Mouse (Mus musculus): ENCODE results near the gene Klf17. TPM values are rescaled to one million over a fixed set of nuclear protein-coding genes. Genes with fewer than 3 reads are reported as not detected.
A peak's percentile ranks its signal among the peaks of the same experiment; 100 is the strongest.

Klf17 gene
- polyA plus RNA-seq (2012; rRNA removed), result not detected in 2 replicates

DNA sequence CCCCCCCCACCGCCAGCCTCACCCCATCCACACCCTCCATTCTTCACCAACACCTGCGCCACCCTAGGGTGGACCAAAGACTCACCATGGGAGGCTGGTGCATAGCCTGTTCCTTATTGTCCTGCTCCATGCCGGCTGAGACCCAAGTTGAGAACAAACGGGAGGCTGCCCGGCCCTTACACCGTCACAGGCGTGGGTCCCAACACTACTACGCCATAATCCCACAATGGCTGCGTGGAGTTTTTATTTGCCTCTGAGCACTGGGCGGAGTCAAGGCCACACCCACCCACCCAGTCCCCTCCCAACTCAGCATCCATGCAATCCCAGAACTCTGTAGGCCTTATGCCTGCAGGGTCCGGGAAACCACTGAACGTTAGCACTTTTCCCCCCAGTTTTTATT lies at the start of gene Klf17:
Gene Klf17 (minus strand): TSS at position 233 of the 400 bp plus-strand sequence.
- Histone ChIP-seq H3K4me3 (ENCODE audit: insufficient read depth, low read depth, low read length) (no peak within 1 kb of the TSS), H3K4me1 (ENCODE audit: control insufficient read depth, insufficient read depth, low read length) (no peaks in the 10 kb centered on the region), H3K27ac (ENCODE audit: insufficient read depth, low read depth, low read length) (no peak within 1 kb of the TSS), H3K36me3 (ENCODE audit: control insufficient read depth, insufficient read depth, low read length) (no peaks in the 10 kb centered on the region), H3K27me3 (replicated peaks; ENCODE audit: control insufficient read depth, insufficient read depth, low read length) (no peaks in the 10 kb centered on the region)
- 78% methylated on average over 12 of the region's 12 CpGs for WGBS
- no peak for DNase-seq
- TF ChIP-seq CTCF (conservative IDR thresholded peaks at IDR 0.05; ENCODE audit: insufficient read depth, insufficient read length, low read depth, low read length) (no peak), POLR2A (IDR thresholded peaks at IDR 0.05; ENCODE audit: low read depth, low read length) (no peak)

DNA sequence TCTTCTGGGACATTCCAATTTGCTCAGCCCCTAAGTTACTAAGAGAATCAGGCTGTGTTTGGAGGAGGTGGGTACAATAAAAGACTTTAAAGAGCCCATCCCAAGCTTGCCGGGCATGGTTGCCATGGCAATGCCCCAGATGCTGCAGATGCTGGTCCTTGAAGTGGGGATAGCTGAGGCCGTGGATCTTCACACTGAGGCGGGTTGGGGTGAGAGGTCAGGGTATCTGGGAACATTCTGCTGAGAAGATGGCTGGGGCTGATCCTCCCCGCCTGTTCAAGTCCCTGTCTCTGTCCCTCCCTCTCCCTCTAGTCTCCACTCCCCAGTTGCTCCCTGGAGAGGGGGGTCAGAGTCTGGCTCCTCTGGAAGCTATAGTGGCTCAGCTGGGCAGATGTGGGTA lies 48.9 kb upstream of the Klf17 start:
- TF ChIP-seq POLR2A (IDR thresholded peaks at IDR 0.05; ENCODE audit: low read depth, low read length) (no peak), CTCF (conservative IDR thresholded peaks at IDR 0.05; ENCODE audit: insufficient read depth, insufficient read length, low read depth, low read length) (no peak)
- DNase-seq, result no peak
- 54% methylated on average over 4 of the region's 4 CpGs for WGBS
- Histone ChIP-seq H3K4me1 (ENCODE audit: control insufficient read depth, insufficient read depth, low read length) (no peaks in the 10 kb centered on the region), H3K27me3 (replicated peaks; ENCODE audit: control insufficient read depth, insufficient read depth, low read length) (no peaks in the 10 kb centered on the region), H3K36me3 (ENCODE audit: control insufficient read depth, insufficient read depth, low read length) (no peaks in the 10 kb centered on the region), H3K27ac (ENCODE audit: insufficient read depth, low read depth, low read length) (no peak overlapping the region), H3K4me3 (ENCODE audit: insufficient read depth, low read depth, low read length) (no peak overlapping the region)

GRCm38 (mm10) chr4:117813591-117814192 lies 48.2 kb upstream of the Klf17 start:
- H3K27me3 ChIP-seq (replicated peaks; ENCODE audit: control insufficient read depth, insufficient read depth, low read length), result no peaks in the 10 kb centered on the region
- WGBS, result 63% methylated on average over 9 of the region's 9 CpGs
- H3K4me1 ChIP-seq (ENCODE audit: control insufficient read depth, insufficient read depth, low read length), result no peaks in the 10 kb centered on the region
- DNase-seq, result no peak
- TF ChIP-seq CTCF (conservative IDR thresholded peaks at IDR 0.05; ENCODE audit: insufficient read depth, insufficient read length, low read depth, low read length) (no peak), POLR2A (IDR thresholded peaks at IDR 0.05; ENCODE audit: low read depth, low read length) (no peak)
- no peaks in the 10 kb centered on the region for H3K36me3 ChIP-seq (ENCODE audit: control insufficient read depth, insufficient read depth, low read length)
- no peak overlapping the region for H3K4me3 ChIP-seq (ENCODE audit: insufficient read depth, low read depth, low read length)
- H3K27ac ChIP-seq (ENCODE audit: insufficient read depth, low read depth, low read length), result no peak overlapping the region

GRCm38 (mm10) chr4:117810933-117811332 lies 45.5 kb upstream of the Klf17 start:
- no peaks in the 10 kb centered on the region for H3K27me3 ChIP-seq (replicated peaks; ENCODE audit: control insufficient read depth, insufficient read depth, low read length)
- no peak for DNase-seq
- H3K27ac ChIP-seq (ENCODE audit: insufficient read depth, low read depth, low read length), result no peak overlapping the region
- H3K4me1 ChIP-seq (ENCODE audit: control insufficient read depth, insufficient read depth, low read length), result no peaks in the 10 kb centered on the region
- no peak overlapping the region for H3K4me3 ChIP-seq (ENCODE audit: insufficient read depth, low read depth, low read length)
- no peaks in the 10 kb centered on the region for H3K36me3 ChIP-seq (ENCODE audit: control insufficient read depth, insufficient read depth, low read length)
- no peak for TF ChIP-seq POLR2A (IDR thresholded peaks at IDR 0.05; ENCODE audit: low read depth, low read length)
- no peak for TF ChIP-seq CTCF (conservative IDR thresholded peaks at IDR 0.05; ENCODE audit: insufficient read depth, insufficient read length, low read depth, low read length)
- 49% methylated on average over 2 of the region's 2 CpGs for WGBS

DNA sequence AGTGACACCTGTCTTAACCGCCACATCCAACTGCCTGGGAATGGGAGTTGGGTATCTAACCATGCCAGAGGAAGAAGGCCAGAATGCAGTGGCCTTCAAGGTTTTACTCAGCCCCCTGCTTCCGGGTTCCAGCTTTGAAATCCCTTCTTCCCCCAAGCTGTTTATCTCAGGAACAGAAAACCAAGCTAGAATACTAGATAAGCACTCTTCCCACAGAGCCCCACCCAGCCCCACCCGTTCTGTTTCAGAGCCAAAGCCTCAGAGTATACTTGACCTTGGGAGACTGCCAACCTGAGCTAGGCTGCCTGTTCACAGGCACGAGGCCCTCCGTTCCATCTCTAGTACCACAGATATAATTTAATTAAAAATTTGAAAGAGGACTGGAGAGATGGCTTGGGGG lies 41.5 kb upstream of the Klf17 start:
- no peaks in the 10 kb centered on the region for H3K4me1 ChIP-seq (ENCODE audit: control insufficient read depth, insufficient read depth, low read length)
- 62% methylated on average over 5 of the region's 5 CpGs for WGBS
- no peaks in the 10 kb centered on the region for H3K36me3 ChIP-seq (ENCODE audit: control insufficient read depth, insufficient read depth, low read length)
- no peak overlapping the region for H3K27ac ChIP-seq (ENCODE audit: insufficient read depth, low read depth, low read length)
- TF ChIP-seq CTCF (conservative IDR thresholded peaks at IDR 0.05; ENCODE audit: insufficient read depth, insufficient read length, low read depth, low read length) (no peak), POLR2A (IDR thresholded peaks at IDR 0.05; ENCODE audit: low read depth, low read length) (no peak)
- H3K4me3 ChIP-seq (ENCODE audit: insufficient read depth, low read depth, low read length), result no peak overlapping the region
- no peaks in the 10 kb centered on the region for H3K27me3 ChIP-seq (replicated peaks; ENCODE audit: control insufficient read depth, insufficient read depth, low read length)
- no peak for DNase-seq

DNA sequence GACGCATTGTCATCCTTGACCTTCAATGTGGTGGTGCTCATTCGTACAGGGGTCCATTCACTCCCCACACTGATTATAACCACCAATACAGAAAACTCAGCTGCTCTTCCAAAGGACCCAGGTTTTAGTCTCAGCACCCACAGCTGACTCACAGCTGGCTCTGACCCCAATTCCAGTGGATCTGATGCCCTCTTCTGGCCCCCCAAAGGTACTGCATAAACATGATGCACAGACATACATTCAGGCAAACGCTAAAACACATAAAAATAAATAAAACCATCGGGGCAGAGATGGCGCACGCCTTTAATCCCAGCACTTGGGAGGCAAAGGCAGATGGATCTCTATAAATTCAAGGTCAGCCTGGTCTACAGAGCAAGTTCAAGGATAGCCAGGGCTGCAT lies 34.5 kb upstream of the Klf17 start:
- WGBS, result 87% methylated on average over 6 of the region's 6 CpGs
- TF ChIP-seq CTCF (conservative IDR thresholded peaks at IDR 0.05; ENCODE audit: insufficient read depth, insufficient read length, low read depth, low read length) (0 out of 2 replicates have a peak, but pooled peaks have one; percentile 18), POLR2A (IDR thresholded peaks at IDR 0.05; ENCODE audit: low read depth, low read length) (no peak)
- no peak overlapping the region for H3K27ac ChIP-seq (ENCODE audit: insufficient read depth, low read depth, low read length)
- H3K4me1 ChIP-seq (ENCODE audit: control insufficient read depth, insufficient read depth, low read length), result no peaks in the 10 kb centered on the region
- DNase-seq, result no peak
- no peaks in the 10 kb centered on the region for H3K36me3 ChIP-seq (ENCODE audit: control insufficient read depth, insufficient read depth, low read length)
- H3K27me3 ChIP-seq (replicated peaks; ENCODE audit: control insufficient read depth, insufficient read depth, low read length), result no peaks in the 10 kb centered on the region
- no peak overlapping the region for H3K4me3 ChIP-seq (ENCODE audit: insufficient read depth, low read depth, low read length)

GRCm38 (mm10) chr4:117788308-117788707 lies 22.9 kb upstream of the Klf17 start:
- Histone ChIP-seq H3K36me3 (ENCODE audit: control insufficient read depth, insufficient read depth, low read length) (no peaks in the 10 kb centered on the region), H3K4me3 (ENCODE audit: insufficient read depth, low read depth, low read length) (no peak overlapping the region), H3K27ac (ENCODE audit: insufficient read depth, low read depth, low read length) (no peak overlapping the region), H3K4me1 (ENCODE audit: control insufficient read depth, insufficient read depth, low read length) (no peaks in the 10 kb centered on the region), H3K27me3 (replicated peaks; ENCODE audit: control insufficient read depth, insufficient read depth, low read length) (no peaks in the 10 kb centered on the region)
- TF ChIP-seq POLR2A (IDR thresholded peaks at IDR 0.05; ENCODE audit: low read depth, low read length), result no peak
- no peak for TF ChIP-seq CTCF (conservative IDR thresholded peaks at IDR 0.05; ENCODE audit: insufficient read depth, insufficient read length, low read depth, low read length)
- DNase-seq, result no peak
- WGBS, result 64% methylated on average over 10 of the region's 10 CpGs

All from kidney, adult 2 months (tissue).